10 mouse cellular contexts compared by ENCODE assay signal in genomic region chr9:58065977-58066730, GRCm38 (mm10). TPM values are rescaled to one million over a fixed set of nuclear protein-coding genes. Genes with fewer than 3 reads are reported as not detected.
DNase-seq lines count a peak whose midpoint lies in the region; ATAC-seq and TF ChIP-seq lines count a peak whose summit lies in the region.
"Had no signal": no experiment of that assay in that cellular context is flagged by ENCODE, and none has a peak within 500 bp of the region (broad histone marks: within the 10 kb centered on the region; RNA-seq: fewer than 3 reads in every experiment).

No protein-coding gene starts in this region.

- H3K9ac ChIP-seq in forebrain, embryonic 15.5 days (replicated peaks): no peak overlapping the region
- H3K9ac ChIP-seq in midbrain, embryonic 16.5 days (ENCODE audit: low read depth, low read length): no peak overlapping the region
- H3K9ac ChIP-seq: liver, embryonic 12.5 days had no signal

- no peak for DNase-seq in layer of hippocampus, adult 2 months (ENCODE audit: low spot score in 2 of 2)
- DNase-seq in layer of hippocampus, adult 8-10 months (ENCODE audit: low spot score in 2 of 2): no peak
- DNase-seq in brain, adult 2 months (ENCODE audit: low read depth, low spot score): peak; percentile 71
- DNase-seq in thymus, postnatal 0 days (ENCODE audit: low spot score): no peak
- no peak for DNase-seq in layer of hippocampus, postnatal 14 days (ENCODE audit: low spot score in 2 of 2)

- no peaks in the 10 kb centered on the region for H3K36me3 ChIP-seq in forebrain, embryonic 15.5 days
- H3K36me3 ChIP-seq in midbrain, embryonic 16.5 days (ENCODE audit: control insufficient read depth, insufficient read depth, low read length): no peaks in the 10 kb centered on the region
- H3K36me3 ChIP-seq: heart, embryonic 10.5 days; liver, embryonic 12.5 days had no signal

- 0 out of 2 replicates have a peak, but pooled peaks have one; percentile 41 for ATAC-seq in forebrain, embryonic 15.5 days (replicated peaks)
- ATAC-seq in midbrain, embryonic 16.5 days: peak; percentile 41; the same call in 1 of the 2 replicates
- ATAC-seq: intestine, embryonic 16.5 days; liver, embryonic 12.5 days had no signal

- peak overlapping the region; percentile 90 for H3K27ac ChIP-seq in layer of hippocampus, adult 2 months
- peak overlapping the region; percentile 94 for H3K27ac ChIP-seq in forebrain, embryonic 15.5 days (replicated peaks)
- peak overlapping the region; percentile 85 for H3K27ac ChIP-seq in midbrain, embryonic 16.5 days (ENCODE audit: low read length)
- H3K27ac ChIP-seq: heart, embryonic 10.5 days; liver, embryonic 12.5 days had no signal

- H3K4me2 ChIP-seq in forebrain, embryonic 15.5 days (replicated peaks): no peak overlapping the region
- no peak overlapping the region for H3K4me2 ChIP-seq in midbrain, embryonic 16.5 days (ENCODE audit: low read length)
- H3K4me2 ChIP-seq: liver, embryonic 12.5 days had no signal

- 76% methylated on average over 6 of the region's 6 CpGs for WGBS in forebrain, embryonic 15.5 days
- WGBS in midbrain, embryonic 16.5 days: 78% methylated on average over 6 of the region's 6 CpGs

- H3K4me3 ChIP-seq in layer of hippocampus, adult 2 months: no peak overlapping the region; the same call in 1 of the 2 replicates
- H3K4me3 ChIP-seq in forebrain, embryonic 15.5 days: no peak overlapping the region
- H3K4me3 ChIP-seq in midbrain, embryonic 16.5 days (ENCODE audit: low read depth, low read length): no peak overlapping the region
- H3K4me3 ChIP-seq: heart, embryonic 10.5 days; liver, embryonic 12.5 days had no signal

- no peaks in the 10 kb centered on the region for H3K27me3 ChIP-seq in forebrain, embryonic 15.5 days
- no peaks in the 10 kb centered on the region for H3K27me3 ChIP-seq in midbrain, embryonic 16.5 days (ENCODE audit: control insufficient read depth, insufficient read depth, low read depth, low read length)

- peaks cover 60% of the 10 kb centered on the region for H3K4me1 ChIP-seq in forebrain, embryonic 15.5 days
- peaks cover 31% of the 10 kb centered on the region for H3K4me1 ChIP-seq in midbrain, embryonic 16.5 days (ENCODE audit: control insufficient read depth, insufficient read depth, low read length)

- TF ChIP-seq CTCF in layer of hippocampus, adult 2 months (conservative IDR thresholded peaks at IDR 0.05): peak; percentile 59

- no peaks in the 10 kb centered on the region for H3K9me3 ChIP-seq in forebrain, embryonic 15.5 days
- no peaks in the 10 kb centered on the region for H3K9me3 ChIP-seq in midbrain, embryonic 16.5 days (replicated peaks; ENCODE audit: control insufficient read depth, low read length, poor library complexity, severe bottlenecking)
- H3K9me3 ChIP-seq: heart, embryonic 10.5 days; liver, embryonic 12.5 days had no signal

RNA-seq across cellular contexts. Expression of gene Stra6, which starts 2.6 kb away (rescaled TPM):
- total RNA-seq in layer of hippocampus, adult 2 months (2021): 10 to 100 TPM; 17.1 to 17.7 TPM
- total RNA-seq in layer of hippocampus, adult 8-10 months (2022): 10 to 100 TPM; 17.0 to 22.6 (median 18.2) TPM
- 8.7 and 10.8 TPM in 2 replicates for polyA plus RNA-seq in forebrain, embryonic 15.5 days (2015; fragmentation: Nextera tagmentation; extraction: Ambion mirVana)
- 8.1 and 9.7 TPM in 2 replicates for polyA plus RNA-seq in midbrain, embryonic 16.5 days (2015; fragmentation: Nextera tagmentation; extraction: Ambion mirVana)
- 0.94 and 1.1 TPM in 2 replicates for polyA plus RNA-seq in thymus, postnatal 0 days (2015; fragmentation: Nextera tagmentation; extraction: Ambion mirVana)
- total RNA-seq in layer of hippocampus, postnatal 14 days (2021): 10 to 100 TPM in 1 of 2 experiments, 1 to 10 TPM in 1; 6.3 to 10.8 TPM

RNA-seq across cellular contexts. Expression of gene Ccdc33, which starts 52.5 kb away (rescaled TPM):
- total RNA-seq in layer of hippocampus, adult 2 months (2021): under 1 TPM; 0.29 to 0.49 TPM
- total RNA-seq in layer of hippocampus, adult 8-10 months (2022): 1 to 10 TPM in 3 of 4 experiments, under 1 TPM in 1; 0.87 to 2.0 (median 1.3) TPM
- polyA plus RNA-seq in forebrain, embryonic 15.5 days (2015; fragmentation: Nextera tagmentation; extraction: Ambion mirVana): 0.93 and 1.1 TPM in 2 replicates
- polyA plus RNA-seq in midbrain, embryonic 16.5 days (2015; fragmentation: Nextera tagmentation; extraction: Ambion mirVana): 0.31 and 0.90 TPM in 2 replicates
- polyA plus RNA-seq in thymus, postnatal 0 days (2015; fragmentation: Nextera tagmentation; extraction: Ambion mirVana): 0.27 and 1.1 TPM in 2 replicates
- total RNA-seq in layer of hippocampus, postnatal 14 days (2021): 1 to 10 TPM in 1 of 2 experiments, under 1 TPM in 1; 0.64 to 1.7 TPM
- polyA plus RNA-seq: heart, embryonic 10.5 days; liver, embryonic 12.5 days had no signal

RNA-seq across cellular contexts. Expression of gene Cyp11a1, which starts 59.9 kb away (rescaled TPM):
- total RNA-seq in layer of hippocampus, adult 2 months (2021): 1 to 10 TPM in 1 of 2 experiments, under 1 TPM in 1; 0.79 to 1.7 TPM
- total RNA-seq in layer of hippocampus, adult 8-10 months (2022): 1 to 10 TPM; 2.4 to 4.6 (median 3.1) TPM
- 0.31 and 0.45 TPM in 2 replicates for polyA plus RNA-seq in forebrain, embryonic 15.5 days (2015; fragmentation: Nextera tagmentation; extraction: Ambion mirVana)
- 0.76 and 1.6 TPM in 2 replicates for polyA plus RNA-seq in midbrain, embryonic 16.5 days (2015; fragmentation: Nextera tagmentation; extraction: Ambion mirVana)
- polyA plus RNA-seq in thymus, postnatal 0 days (2015; fragmentation: Nextera tagmentation; extraction: Ambion mirVana): 2.2 and 2.7 TPM in 2 replicates
- 1 to 10 TPM; 1.1 to 2.4 TPM for total RNA-seq in layer of hippocampus, postnatal 14 days (2021)
